Mouse (Mus musculus) adrenal gland, adult 2 months (tissue): ENCODE measurements around the gene Tfpt. TPM values are rescaled to one million over a fixed set of nuclear protein-coding genes. Genes with fewer than 3 reads are reported as not detected.
"Not testable (repeated sequence)": the region's sequence is repeated elsewhere in the genome, so short reads cannot be mapped to it uniquely, and the experiment has no call there.

ENCODE experiments used
- DNase-seq: peaks from one replicate; pipeline ENCODE4 v3.0.0; 2021
- microRNA-seq, 2 experiments: library from miRNA; unstranded; fragments of <30 nt; microRNA quantifications; one replicate each; pipeline ENCODE4 v1.2.0; 2021
- polyA plus RNA-seq: library from polyadenylated mRNA; depleted of rRNA; stranded (reverse); fragments of >200 nt; gene quantifications from 2 replicates; pipeline ENCODE4 v1.2.3, GENCODE M21; 2012; rRNA removed
- total RNA-seq, 2 experiments: library from RNA; stranded (reverse); gene quantifications; 2 replicates each; pipeline ENCODE4 v1.2.3; 2021

Tfpt gene
- total and polyA plus RNA-seq, 3 experiments = 3.4 to 26.2 (median 24.1) TPM

GRCm38 (mm10) chr7:3576354-3577124 lies 53.2 kb downstream of the Tfpt start:
- DNase-seq = no peak

DNA sequence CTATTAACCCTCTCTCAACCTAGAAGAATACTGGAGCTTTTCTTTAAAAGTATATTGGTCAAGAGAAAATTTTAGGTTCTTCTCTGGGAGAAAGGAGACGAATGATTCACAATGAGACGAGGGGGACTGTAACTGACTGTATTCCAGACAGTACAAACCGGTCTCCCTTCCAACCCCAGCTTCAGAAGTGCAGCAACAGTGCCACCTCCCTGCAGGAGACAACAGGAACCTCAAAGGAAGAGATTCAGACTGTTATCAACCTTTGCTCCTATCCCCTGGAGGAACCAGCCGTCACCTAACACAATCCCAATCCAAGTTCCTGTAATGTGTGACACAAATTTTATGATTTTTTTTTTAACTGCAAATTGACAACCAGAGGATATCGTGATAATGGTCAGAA lies 55.5 kb downstream of the Tfpt start:
- no peak for DNase-seq

DNA sequence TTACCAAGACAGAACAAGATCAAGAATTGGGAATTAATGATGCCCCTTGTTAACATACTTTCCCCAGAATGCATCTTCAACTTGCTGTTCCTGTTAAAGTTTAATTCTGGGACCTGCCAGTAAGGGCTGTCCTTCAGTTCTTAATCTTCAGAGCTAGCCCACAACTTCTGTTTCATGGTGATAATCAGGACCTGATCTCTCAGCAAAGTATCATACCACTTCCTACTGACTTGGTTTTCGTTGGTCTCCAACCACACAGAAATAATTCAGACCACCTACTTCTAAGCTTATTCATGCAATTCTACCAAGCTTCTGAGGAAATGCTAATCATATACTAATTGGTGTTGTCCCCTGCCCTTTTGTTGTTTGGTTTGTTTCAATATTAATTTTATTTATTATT lies 57.9 kb downstream of the Tfpt start:
- DNase-seq = no peak

GRCm38 (mm10) chr7:3570580-3570979 lies 59.1 kb downstream of the Tfpt start:
- not testable (repeated sequence) for DNase-seq

Small RNA genes within 50 kb of the gene (microRNA-seq; reads per million reads assigned to microRNA genes)
- gene Gm25100 (0 reads per million in 2 experiments), gene Mir3572 (2.9 to 3.5 reads per million in 2 experiments)

Other genes starting within 250 kb of the Tfpt start
- 1 to 10 TPM; 2.7 to 6.9 TPM for gene Cacng8, start 239.2 kb downstream of the Tfpt start, total RNA-seq
- gene Cacng8, start 239.2 kb downstream of the Tfpt start, polyA plus RNA-seq = 4.5 and 5.6 TPM in 2 replicates
- under 1 TPM in 1 of 2 experiments, not detected in 1; 0.38 TPM for gene Cacng6, start 205.7 kb downstream of the Tfpt start, total RNA-seq
- 0.26 TPM in 1 of 2 replicates, not detected in the other for gene Cacng6, start 205.7 kb downstream of the Tfpt start, polyA plus RNA-seq
- gene Tarm1, start 127.3 kb downstream of the Tfpt start, total RNA-seq = 1 to 10 TPM in 1 of 2 experiments, under 1 TPM in 1; 0.66 to 1.6 TPM
- 0.18 and 0.29 TPM in 2 replicates for gene Tarm1, start 127.3 kb downstream of the Tfpt start, polyA plus RNA-seq
- gene Oscar, start 13.8 kb downstream of the Tfpt start, total RNA-seq = not detected
- gene Oscar, start 13.8 kb downstream of the Tfpt start, polyA plus RNA-seq = 0.38 and 1.0 TPM in 2 replicates
- gene Ndufa3, start 12.6 kb downstream of the Tfpt start, total RNA-seq = 100 to 1,000 TPM; 829 to 842 TPM
- gene Ndufa3, start 12.6 kb downstream of the Tfpt start, polyA plus RNA-seq = 217 and 245 TPM in 2 replicates
- gene Prpf31, start 56 bp upstream of the Tfpt start, total RNA-seq = 10 to 100 TPM; 36.8 to 53.1 TPM
- gene Prpf31, start 56 bp upstream of the Tfpt start, polyA plus RNA-seq = 20.5 and 33.7 TPM in 2 replicates
- 10 to 100 TPM; 52.6 to 61.5 TPM for gene Cnot3, start 15.3 kb upstream of the Tfpt start, total RNA-seq
- 83.3 and 103 TPM in 2 replicates for gene Cnot3, start 15.3 kb upstream of the Tfpt start, polyA plus RNA-seq
- gene Leng1, start 35.9 kb upstream of the Tfpt start, total RNA-seq = 10 to 100 TPM; 13.2 to 14.4 TPM
- 2.9 and 3.1 TPM in 2 replicates for gene Leng1, start 35.9 kb upstream of the Tfpt start, polyA plus RNA-seq
- gene Tmc4, start 47.6 kb upstream of the Tfpt start, total RNA-seq = 10 to 100 TPM in 1 of 2 experiments, 1 to 10 TPM in 1; 9.3 to 12.5 TPM
- 14.9 and 18.2 TPM in 2 replicates for gene Tmc4, start 47.6 kb upstream of the Tfpt start, polyA plus RNA-seq
- 100 to 1,000 TPM in 1 of 2 experiments, 10 to 100 TPM in 1; 80.4 to 106 TPM for gene Tsen34, start 62.9 kb upstream of the Tfpt start, total RNA-seq
- 240 and 250 TPM in 2 replicates for gene Tsen34, start 62.9 kb upstream of the Tfpt start, polyA plus RNA-seq
- 10 to 100 TPM; 65.4 to 74.4 TPM for gene Mboat7, start 63.6 kb upstream of the Tfpt start, total RNA-seq
- gene Mboat7, start 63.6 kb upstream of the Tfpt start, polyA plus RNA-seq = 102 and 133 TPM in 2 replicates
- 100 to 1,000 TPM; 768 to 988 TPM for gene Rps9, start 74.1 kb upstream of the Tfpt start, total RNA-seq
- 285 and 318 TPM in 2 replicates for gene Rps9, start 74.1 kb upstream of the Tfpt start, polyA plus RNA-seq
- 1 to 10 TPM; 2.4 to 3.2 TPM for gene Pirb, start 90.5 kb upstream of the Tfpt start, total RNA-seq
- 5.6 and 7.3 TPM in 2 replicates for gene Pirb, start 90.5 kb upstream of the Tfpt start, polyA plus RNA-seq
- under 1 TPM; 0.40 to 0.41 TPM for gene Gm15448, start 195.8 kb upstream of the Tfpt start, total RNA-seq
- 0.19 TPM in 1 of 2 replicates, not detected in the other for gene Gm15448, start 195.8 kb upstream of the Tfpt start, polyA plus RNA-seq
- under 1 TPM; 0.17 to 0.55 TPM for gene Pira2, start 215.1 kb upstream of the Tfpt start, total RNA-seq
- gene Pira2, start 215.1 kb upstream of the Tfpt start, polyA plus RNA-seq = 0.30 and 0.44 TPM in 2 replicates